Mouse (Mus musculus): ENCODE results near the gene Sphk1. TPM values are rescaled to one million over a fixed set of nuclear protein-coding genes. Genes with fewer than 3 reads are reported as not detected.

Gene Sphk1
- polyA plus RNA-seq, 1 experiment from 2014 or later = 23.7 TPM

DNA sequence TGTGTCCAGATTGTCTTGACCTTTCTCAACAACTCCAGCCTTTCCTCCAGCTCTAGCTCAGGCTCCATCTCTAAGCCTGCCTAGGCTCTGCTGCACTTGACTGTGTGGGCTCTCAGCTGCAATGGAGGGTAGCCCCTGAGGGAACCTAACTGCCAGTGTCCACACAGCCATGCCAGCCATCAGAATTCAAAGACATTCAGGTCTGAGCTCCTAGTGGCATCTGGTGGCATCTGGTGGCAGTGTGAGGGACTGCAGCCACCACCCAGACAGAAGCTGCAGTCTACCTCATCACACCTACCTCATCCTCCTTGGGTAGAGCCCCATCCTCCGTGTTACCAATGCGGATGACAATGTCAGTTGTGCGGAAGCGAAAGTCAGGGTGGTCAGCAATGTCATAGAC, 12.4 kb downstream of the Sphk1 start:
- ATAC-seq (ENCODE audit: low read depth) = peak; percentile 26; the same call in 1 of the 2 replicates
- Histone ChIP-seq H3K4me2 (ENCODE audit: low read depth, low read length) (no peak overlapping the region), H3K9me3 (replicated peaks; ENCODE audit: control insufficient read depth, low read length) (no peaks in the 10 kb centered on the region), H3K9ac (ENCODE audit: low read depth, low read length) (no peak overlapping the region), H3K4me1 (ENCODE audit: control insufficient read depth, low read depth, low read length) (peaks cover 11% of the 10 kb centered on the region), H3K36me3 (ENCODE audit: control insufficient read depth, insufficient read depth) (peaks cover 93% of the 10 kb centered on the region), H3K4me3 (ENCODE audit: low read depth, low read length) (no peak overlapping the region), H3K27ac (ENCODE audit: low read length) (no peak overlapping the region), H3K27me3 (ENCODE audit: control insufficient read depth, insufficient read depth, low read depth, low read length) (no peaks in the 10 kb centered on the region)
- WGBS (ENCODE audit: insufficient replicate concordance) = 73% methylated on average over 4 of the region's 4 CpGs

- Histone ChIP-seq H3K4me2 (ENCODE audit: low read depth, low read length) (no peak overlapping the region), H3K9ac (ENCODE audit: low read depth, low read length) (no peak overlapping the region), H3K27me3 (ENCODE audit: control insufficient read depth, insufficient read depth, low read depth, low read length) (no peaks in the 10 kb centered on the region), H3K4me3 (ENCODE audit: low read depth, low read length) (no peak overlapping the region), H3K9me3 (replicated peaks; ENCODE audit: control insufficient read depth, low read length) (no peaks in the 10 kb centered on the region), H3K27ac (ENCODE audit: low read length) (no peak overlapping the region), H3K36me3 (ENCODE audit: control insufficient read depth, insufficient read depth) (peaks cover 51% of the 10 kb centered on the region), H3K4me1 (ENCODE audit: control insufficient read depth, low read depth, low read length) (peaks cover 43% of the 10 kb centered on the region)
- ATAC-seq (ENCODE audit: low read depth) = no peak
- 83% methylated on average over 17 of the region's 17 CpGs for WGBS (ENCODE audit: insufficient replicate concordance)
These were observed 16.8 kb downstream of the Sphk1 start for GRCm38 (mm10) chr11:116547296-116548060.

- H3K36me3 ChIP-seq (ENCODE audit: control insufficient read depth, insufficient read depth) = peaks cover 38% of the 10 kb centered on the region
- ATAC-seq (ENCODE audit: low read depth) = no peak
- H3K27me3 ChIP-seq (ENCODE audit: control insufficient read depth, insufficient read depth, low read depth, low read length) = no peaks in the 10 kb centered on the region
- 89% methylated on average over 9 of the region's 9 CpGs for WGBS (ENCODE audit: insufficient replicate concordance)
- H3K27ac ChIP-seq (ENCODE audit: low read length) = peak overlapping the region; percentile 89
- H3K4me1 ChIP-seq (ENCODE audit: control insufficient read depth, low read depth, low read length) = peaks cover 43% of the 10 kb centered on the region
- H3K9me3 ChIP-seq (replicated peaks; ENCODE audit: control insufficient read depth, low read length) = no peaks in the 10 kb centered on the region
- peak overlapping the region; percentile 58 for H3K9ac ChIP-seq (ENCODE audit: low read depth, low read length)
- H3K4me3 ChIP-seq (ENCODE audit: low read depth, low read length) = peak overlapping the region; percentile 38
- peak overlapping the region; percentile 66 for H3K4me2 ChIP-seq (ENCODE audit: low read depth, low read length)
These were observed 18.1 kb downstream of the Sphk1 start for GRCm38 (mm10) chr11:116548780-116549179.

DNA sequence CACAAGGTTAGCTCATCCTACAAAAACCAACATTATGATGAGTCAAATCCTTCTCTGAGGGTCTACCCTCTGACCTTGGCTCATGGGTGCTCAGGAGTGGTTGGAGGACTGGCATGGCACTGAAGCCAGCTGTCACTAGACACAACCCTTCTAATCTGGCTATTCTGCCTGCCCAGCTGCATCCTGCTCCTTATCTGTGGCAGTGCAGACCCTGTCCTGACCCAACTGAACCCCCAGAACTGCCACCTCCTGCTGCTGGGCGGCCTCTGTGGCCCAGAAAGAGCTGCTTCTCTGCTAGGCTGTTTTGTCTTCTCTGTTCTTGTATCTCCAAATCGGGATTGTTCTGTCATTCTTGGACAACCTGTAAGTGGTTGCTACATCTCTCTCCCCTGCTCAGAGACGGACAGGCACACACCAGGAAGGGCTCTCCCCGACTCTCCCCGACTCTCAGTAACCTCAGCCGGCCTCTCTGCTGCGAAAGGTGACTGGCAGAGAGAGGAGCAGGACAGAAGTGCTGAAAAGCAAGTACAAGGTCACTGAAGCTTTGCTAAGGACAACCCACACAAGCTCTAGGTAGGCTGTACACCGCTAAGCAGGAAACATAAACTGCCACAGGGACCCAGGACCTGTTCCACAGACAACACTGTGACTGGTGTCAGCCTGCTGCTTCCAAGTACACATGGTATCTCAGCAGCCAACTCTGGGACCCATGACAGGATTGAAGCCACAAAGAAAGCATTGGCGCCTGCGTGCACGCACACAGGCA, 18.7 kb downstream of the Sphk1 start:
- peak overlapping the region; percentile 38 for H3K4me3 ChIP-seq (ENCODE audit: low read depth, low read length)
- peak; percentile 92 for ATAC-seq (ENCODE audit: low read depth)

DNA sequence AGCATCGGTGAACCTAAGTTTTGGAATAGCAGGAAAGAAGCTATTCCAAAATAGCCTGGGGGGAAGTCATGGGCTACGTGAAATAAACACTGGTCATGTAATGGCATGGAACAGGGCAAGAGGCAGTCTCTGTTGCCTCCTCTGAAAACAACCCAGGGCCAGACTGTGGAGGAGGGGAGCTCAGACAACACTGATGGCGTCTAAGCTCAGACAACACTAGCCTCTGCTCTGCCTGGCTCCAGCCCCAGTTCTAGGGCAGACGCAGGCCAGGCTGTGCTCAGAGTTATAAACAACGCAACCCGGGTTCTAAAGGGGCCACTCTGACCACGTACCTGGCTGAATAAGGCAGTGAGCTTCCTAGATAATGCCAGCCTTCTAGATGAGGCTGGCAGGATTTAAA, 20.0 kb downstream of the Sphk1 start:
- no peaks in the 10 kb centered on the region for H3K9me3 ChIP-seq (replicated peaks; ENCODE audit: control insufficient read depth, low read length)
- peak overlapping the region; percentile 56 for H3K27ac ChIP-seq (ENCODE audit: low read length)
- peaks cover 19% of the 10 kb centered on the region for H3K36me3 ChIP-seq (ENCODE audit: control insufficient read depth, insufficient read depth)
- WGBS (ENCODE audit: insufficient replicate concordance) = 48% methylated on average over 7 of the region's 7 CpGs
- H3K4me1 ChIP-seq (ENCODE audit: control insufficient read depth, low read depth, low read length) = peaks cover 59% of the 10 kb centered on the region
- H3K4me2 ChIP-seq (ENCODE audit: low read depth, low read length) = no peak overlapping the region
- no peak overlapping the region for H3K4me3 ChIP-seq (ENCODE audit: low read depth, low read length)
- ATAC-seq (ENCODE audit: low read depth) = no peak
- no peaks in the 10 kb centered on the region for H3K27me3 ChIP-seq (ENCODE audit: control insufficient read depth, insufficient read depth, low read depth, low read length)
- H3K9ac ChIP-seq (ENCODE audit: low read depth, low read length) = peak overlapping the region; percentile 40

More for the DNA sequence above, 18.7 kb downstream of the Sphk1 start:
- H3K27ac ChIP-seq (ENCODE audit: low read length) = peak overlapping the region; percentile 89
- peak overlapping the region; percentile 66 for H3K4me2 ChIP-seq (ENCODE audit: low read depth, low read length)
- no peaks in the 10 kb centered on the region for H3K9me3 ChIP-seq (replicated peaks; ENCODE audit: control insufficient read depth, low read length)
- H3K27me3 ChIP-seq (ENCODE audit: control insufficient read depth, insufficient read depth, low read depth, low read length) = no peaks in the 10 kb centered on the region
- WGBS (ENCODE audit: insufficient replicate concordance) = 34% methylated on average over 11 of the region's 11 CpGs
- H3K9ac ChIP-seq (ENCODE audit: low read depth, low read length) = peak overlapping the region; percentile 58
- H3K36me3 ChIP-seq (ENCODE audit: control insufficient read depth, insufficient read depth) = peaks cover 31% of the 10 kb centered on the region
- peaks cover 48% of the 10 kb centered on the region for H3K4me1 ChIP-seq (ENCODE audit: control insufficient read depth, low read depth, low read length)

DNA sequence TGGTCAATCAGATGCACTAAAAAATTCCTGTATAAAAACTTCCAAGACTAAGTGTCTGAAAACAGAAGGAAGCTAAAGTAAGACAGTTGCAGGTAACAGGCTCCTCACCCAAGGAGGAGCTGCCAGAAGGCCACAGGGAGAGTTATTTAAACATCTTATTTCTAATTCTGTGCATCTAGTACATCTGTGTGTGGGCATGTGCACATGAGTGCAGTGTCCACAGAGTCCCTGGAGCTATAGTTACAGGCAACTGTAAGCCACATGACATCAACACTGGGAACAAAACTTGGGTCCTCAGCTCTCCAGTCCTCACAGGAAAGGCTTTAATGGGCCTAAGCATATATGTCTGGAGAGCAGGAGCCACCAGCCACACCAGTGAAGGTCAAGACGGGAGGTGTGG, 21.5 kb downstream of the Sphk1 start:
- H3K27ac ChIP-seq (ENCODE audit: low read length) = no peak overlapping the region; the same call in 1 of the 2 replicates
- ATAC-seq (ENCODE audit: low read depth) = no peak
- WGBS (ENCODE audit: insufficient replicate concordance) = 70% methylated on average over 1 of the region's 1 CpGs
- no peaks in the 10 kb centered on the region for H3K9me3 ChIP-seq (replicated peaks; ENCODE audit: control insufficient read depth, low read length)
- H3K36me3 ChIP-seq (ENCODE audit: control insufficient read depth, insufficient read depth) = peaks cover 5% of the 10 kb centered on the region
- peaks cover 67% of the 10 kb centered on the region for H3K4me1 ChIP-seq (ENCODE audit: control insufficient read depth, low read depth, low read length)
- H3K27me3 ChIP-seq (ENCODE audit: control insufficient read depth, insufficient read depth, low read depth, low read length) = no peaks in the 10 kb centered on the region
- no peak overlapping the region for H3K4me3 ChIP-seq (ENCODE audit: low read depth, low read length)
- H3K9ac ChIP-seq (ENCODE audit: low read depth, low read length) = no peak overlapping the region
- no peak overlapping the region for H3K4me2 ChIP-seq (ENCODE audit: low read depth, low read length)

GRCm38 (mm10) chr11:116554171-116554878, 23.6 kb downstream of the Sphk1 start:
- H3K9ac ChIP-seq (ENCODE audit: low read depth, low read length) = no peak overlapping the region
- H3K4me2 ChIP-seq (ENCODE audit: low read depth, low read length) = no peak overlapping the region
- no peak overlapping the region for H3K4me3 ChIP-seq (ENCODE audit: low read depth, low read length)
- H3K36me3 ChIP-seq (ENCODE audit: control insufficient read depth, insufficient read depth) = no peaks in the 10 kb centered on the region
- H3K4me1 ChIP-seq (ENCODE audit: control insufficient read depth, low read depth, low read length) = peaks cover 56% of the 10 kb centered on the region
- 20% methylated on average over 12 of the region's 12 CpGs for WGBS (ENCODE audit: insufficient replicate concordance)
- no peak for ATAC-seq (ENCODE audit: low read depth)
- 0 out of 2 replicates have a peak overlapping the region, but pooled peaks have one; percentile 12 for H3K27ac ChIP-seq (ENCODE audit: low read length)
- no peaks in the 10 kb centered on the region for H3K27me3 ChIP-seq (ENCODE audit: control insufficient read depth, insufficient read depth, low read depth, low read length)
- no peaks in the 10 kb centered on the region for H3K9me3 ChIP-seq (replicated peaks; ENCODE audit: control insufficient read depth, low read length)

DNA sequence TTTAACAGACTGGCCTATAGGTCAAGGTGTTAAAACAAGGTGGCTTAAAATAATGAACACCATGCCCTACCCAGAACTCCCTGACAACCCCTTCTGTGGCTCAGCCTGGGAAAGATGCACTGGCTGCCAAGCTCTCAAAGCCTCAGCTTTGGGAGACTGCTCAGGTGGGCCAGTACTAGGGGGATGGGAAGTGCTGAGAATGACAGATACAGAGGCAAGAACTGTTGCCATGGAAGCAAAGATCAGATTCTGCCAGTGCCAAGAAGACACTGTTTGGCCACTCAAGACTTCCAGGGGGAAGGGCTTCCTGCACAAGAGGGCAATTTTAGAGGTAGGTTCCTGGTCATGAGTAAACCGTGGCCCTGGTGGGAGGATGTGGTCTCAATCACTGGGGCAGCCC, 24.8 kb downstream of the Sphk1 start:
- H3K27ac ChIP-seq (ENCODE audit: low read length) = no peak overlapping the region
- no peak for ATAC-seq (ENCODE audit: low read depth)
- WGBS (ENCODE audit: insufficient replicate concordance) = 32% methylated on average over 1 of the region's 1 CpGs
- H3K36me3 ChIP-seq (ENCODE audit: control insufficient read depth, insufficient read depth) = no peaks in the 10 kb centered on the region
- no peak overlapping the region for H3K4me3 ChIP-seq (ENCODE audit: low read depth, low read length)
- H3K4me1 ChIP-seq (ENCODE audit: control insufficient read depth, low read depth, low read length) = peaks cover 43% of the 10 kb centered on the region
- H3K9me3 ChIP-seq (replicated peaks; ENCODE audit: control insufficient read depth, low read length) = no peaks in the 10 kb centered on the region
- H3K27me3 ChIP-seq (ENCODE audit: control insufficient read depth, insufficient read depth, low read depth, low read length) = no peaks in the 10 kb centered on the region
- no peak overlapping the region for H3K4me2 ChIP-seq (ENCODE audit: low read depth, low read length)
- H3K9ac ChIP-seq (ENCODE audit: low read depth, low read length) = no peak overlapping the region
